Mouse (Mus musculus) midbrain, embryonic 11.5 days (tissue): ENCODE results near the gene Gm14418. TPM values are rescaled to one million over a fixed set of nuclear protein-coding genes. Genes with fewer than 3 reads are reported as not detected.
"Not testable (repeated sequence)": the region's sequence is repeated elsewhere in the genome, so short reads cannot be mapped to it uniquely, and the experiment has no call there.

Experiments used
- ATAC-seq: fragments of 200-750 bp; cut with Nextera tagmentation; 2 replicates; pipeline ENCODE4 v1.8.0; 2017; ENCODE audit warnings: moderate TSS enrichment, moderate library complexity; ENCODE audit not compliant: low FRiP score
- DNase-seq: peaks from one replicate; pipeline ENCODE4 v3.0.0; 2015; ENCODE audit warnings: low spot score; ENCODE audit errors: missing footprints
- H3K27ac ChIP-seq: fragments of 300-500 bp; sonication (generic); 2 replicates; pipeline ENCODE4 v1.5.1; 2014; ENCODE audit warnings: low read depth, low read length
- H3K27me3 ChIP-seq: fragments of 300-500 bp; sonication (generic); 2 replicates; pipeline ENCODE4 v1.6.1; 2014; ENCODE audit warnings: mild to moderate bottlenecking, low read length, moderate library complexity, mixed read lengths; ENCODE audit not compliant: control insufficient read depth, insufficient read depth
- H3K36me3 ChIP-seq: fragments of 300-500 bp; sonication (generic); 2 replicates; pipeline ENCODE4 v1.6.1; 2014; ENCODE audit warnings: mild to moderate bottlenecking, low read length, moderate library complexity, mixed read lengths; ENCODE audit not compliant: control insufficient read depth, insufficient read depth
- H3K4me1 ChIP-seq: fragments of 300-500 bp; sonication (generic); 2 replicates; pipeline ENCODE4 v1.6.1; 2014; ENCODE audit warnings: low read length; ENCODE audit not compliant: control insufficient read depth, insufficient read depth
- H3K4me2 ChIP-seq: fragments of 300-500 bp; sonication (generic); 2 replicates; pipeline ENCODE4 v1.6.1; 2014; ENCODE audit warnings: mild to moderate bottlenecking, moderate library complexity
- H3K4me3 ChIP-seq: fragments of 300-500 bp; sonication (generic); 2 replicates; pipeline ENCODE4 v1.5.1; 2014; ENCODE audit warnings: low read depth, low read length
- H3K9ac ChIP-seq: fragments of 300-500 bp; sonication (generic); 2 replicates; pipeline ENCODE4 v1.6.1; 2014; ENCODE audit warnings: low read length
- H3K9me3 ChIP-seq: fragments of 300-500 bp; sonication (generic); 2 replicates; pipeline ENCODE4 v1.6.1; 2016; ENCODE audit warnings: low read length; ENCODE audit not compliant: control insufficient read depth
- WGBS: fragments of 180-500 bp; shearing (Covaris S2); extraction: QIAGEN DNeasy Blood & Tissue Kit; methylation state at CpG from one replicate; pipeline ENCODE4 v1.1.7; 2014; 5-methylcytosine and 5-hydroxymethylcytosine counted together
- polyA plus RNA-seq: library from polyadenylated mRNA; unstranded; fragments of >200 nt; fragmentation: Nextera tagmentation; extraction: Ambion mirVana; gene quantifications from 2 replicates; pipeline ENCODE4 v1.2.1, GENCODE M21; 2014

The Gm14418 gene
- polyA plus RNA-seq, result 8.8 and 9.3 TPM in 2 replicates

GRCm38 (mm10) chr2:177398096-177398495 lies at the start of gene Gm14418:
Gm14418 (minus strand) TSS chr2:177398320.
- H3K4me3 ChIP-seq, result peak within 1 kb of the TSS; percentile 17; the same call in 1 of the 2 replicates
- H3K36me3 ChIP-seq, H3K27ac ChIP-seq, H3K4me1 ChIP-seq, H3K4me2 ChIP-seq, H3K9me3 ChIP-seq, H3K27me3 ChIP-seq, H3K9ac ChIP-seq, ATAC-seq: not testable (repeated sequence)
- 37% methylated on average over 6 of the region's 6 CpGs for WGBS
- DNase-seq, result peak; percentile 56

Other genes starting within 250 kb of the Gm14418 start
- 33.1 TPM in 2 replicates for gene Gm14410, start 191.9 kb downstream of the Gm14418 start, polyA plus RNA-seq
- gene Gm14409, start 131.3 kb downstream of the Gm14418 start, polyA plus RNA-seq, result not detected in 2 replicates
- gene Gm14412, start 74.0 kb downstream of the Gm14418 start, polyA plus RNA-seq, result 0.19 TPM in 1 of 2 replicates, not detected in the other
- gene Zfp970, start 66.4 kb upstream of the Gm14418 start, polyA plus RNA-seq, result 12.2 and 12.5 TPM in 2 replicates
- gene Gm14403, start 99.9 kb upstream of the Gm14418 start, polyA plus RNA-seq, result 4.1 and 6.1 TPM in 2 replicates
- gene Gm14406, start 179.9 kb upstream of the Gm14418 start, polyA plus RNA-seq, result not detected in 2 replicates